Mouse (Mus musculus) erythroblast, embryonic 14.5 days (primary cell): ENCODE measurements around the gene Tnrc6a. TPM values are rescaled to one million over a fixed set of nuclear protein-coding genes. Genes with fewer than 3 reads are reported as not detected.

Source experiments
- H3K27me3 ChIP-seq: 2 replicates; pipeline ENCODE4 v1.6.1; 2012; ENCODE audit warnings: inconsistent platforms; ENCODE audit not compliant: control insufficient read depth
- H3K36me3 ChIP-seq: 2 replicates; pipeline ENCODE4 v1.6.1; 2012; ENCODE audit warnings: mild to moderate bottlenecking, inconsistent platforms; ENCODE audit not compliant: control insufficient read depth
- H3K4me1 ChIP-seq: 2 replicates; pipeline ENCODE4 v1.6.1; 2012; ENCODE audit warnings: inconsistent platforms; ENCODE audit not compliant: control insufficient read depth
- H3K4me3 ChIP-seq: replicated peaks from 2 replicates; pipeline ENCODE3; 2012; ENCODE audit warnings: moderate library complexity, mild to moderate bottlenecking, inconsistent platforms
- H3K9me3 ChIP-seq: 2 replicates; pipeline ENCODE4 v1.6.1; 2012; ENCODE audit warnings: low read length, inconsistent platforms, mixed read lengths; ENCODE audit not compliant: control insufficient read depth
- GATA1 ChIP-seq: IDR thresholded peaks from 2 replicates; pipeline ENCODE4 v1.6.1; 2012; ENCODE audit warnings: low read length, inconsistent platforms, mixed read lengths
- TAL1 ChIP-seq: IDR thresholded peaks from 3 replicates; pipeline ENCODE4 v1.6.1; 2012; ENCODE audit warnings: low read length, inconsistent platforms, mixed read lengths
- polyA plus RNA-seq: library from polyadenylated mRNA; stranded (reverse); fragments of >175 nt; gene quantifications from 2 replicates; pipeline ENCODE4 v1.2.3, GENCODE M21; 2012

The Tnrc6a gene
- polyA plus RNA-seq, 1 experiment, result 1.8 TPM

DNA sequence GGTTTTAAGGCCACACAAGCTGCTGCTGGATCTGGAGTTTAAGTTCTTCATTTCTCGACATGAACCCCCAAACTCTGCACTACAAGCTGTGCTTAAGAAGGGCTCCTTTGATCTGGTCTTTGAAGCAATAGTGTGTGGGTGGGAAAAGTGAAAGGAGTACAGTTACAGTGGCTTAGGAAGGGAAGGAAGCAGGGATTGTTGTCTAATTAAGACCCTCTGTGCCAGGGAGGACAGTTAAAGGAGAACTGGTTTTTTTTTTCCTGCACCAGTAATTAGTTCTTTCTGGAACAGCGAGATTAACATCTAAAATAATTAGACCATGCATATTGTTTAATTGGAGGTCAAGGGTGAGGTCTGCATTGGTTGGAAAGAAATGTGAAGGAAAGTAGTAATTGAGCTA, 11.2 kb downstream of the Tnrc6a start:
- TF ChIP-seq GATA1 (no peak), TAL1 (no peak)
- Histone ChIP-seq H3K9me3 (no peaks in the 10 kb centered on the region), H3K4me3 (no peak overlapping the region), H3K4me1 (peaks cover 17% of the 10 kb centered on the region), H3K36me3 (peaks cover 70% of the 10 kb centered on the region), H3K27me3 (no peaks in the 10 kb centered on the region)

GRCm38 (mm10) chr7:123135655-123136054, 12.0 kb downstream of the Tnrc6a start:
- peaks cover 66% of the 10 kb centered on the region for H3K36me3 ChIP-seq
- TF ChIP-seq GATA1 (no peak), TAL1 (no peak)
- H3K27me3 ChIP-seq, result no peaks in the 10 kb centered on the region
- peaks cover 14% of the 10 kb centered on the region for H3K4me1 ChIP-seq
- H3K9me3 ChIP-seq, result 0 out of 2 replicates have a peak, but pooled peaks cover 2% of the 10 kb centered on the region
- H3K4me3 ChIP-seq, result no peak overlapping the region

DNA sequence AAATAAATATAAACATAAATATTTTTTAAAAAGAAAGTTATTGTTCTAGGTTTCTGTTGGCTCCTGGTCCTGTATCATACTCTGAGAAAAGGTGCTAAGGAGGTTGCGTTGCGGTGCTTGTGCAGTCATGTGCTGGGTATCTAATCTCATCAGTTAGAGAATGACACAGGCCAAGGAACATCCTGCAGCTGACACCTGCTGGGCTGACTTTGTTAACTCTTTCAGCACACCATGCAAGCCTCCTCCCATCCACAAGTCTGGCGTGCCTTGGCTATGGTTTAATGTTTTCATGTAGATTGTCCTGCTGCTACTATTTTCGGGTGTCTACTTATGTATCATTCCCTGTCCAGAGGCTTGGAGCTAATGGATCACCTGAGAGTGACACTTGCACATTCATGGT, 14.3 kb downstream of the Tnrc6a start:
- H3K9me3 ChIP-seq, result 0 out of 2 replicates have a peak, but pooled peaks cover 2% of the 10 kb centered on the region
- no peak overlapping the region for H3K4me3 ChIP-seq
- peaks cover 14% of the 10 kb centered on the region for H3K4me1 ChIP-seq
- peaks cover 60% of the 10 kb centered on the region for H3K36me3 ChIP-seq
- TF ChIP-seq TAL1 (no peak), GATA1 (no peak)
- no peaks in the 10 kb centered on the region for H3K27me3 ChIP-seq

- Histone ChIP-seq H3K9me3 (no peaks in the 10 kb centered on the region), H3K36me3 (peaks cover 55% of the 10 kb centered on the region), H3K4me3 (no peak overlapping the region), H3K27me3 (no peaks in the 10 kb centered on the region), H3K4me1 (peaks cover 5% of the 10 kb centered on the region)
- TF ChIP-seq GATA1, result no peak
- no peak for TF ChIP-seq TAL1
Observed at GRCm38 (mm10) chr7:123146141-123146846, 22.6 kb downstream of the Tnrc6a start.

DNA sequence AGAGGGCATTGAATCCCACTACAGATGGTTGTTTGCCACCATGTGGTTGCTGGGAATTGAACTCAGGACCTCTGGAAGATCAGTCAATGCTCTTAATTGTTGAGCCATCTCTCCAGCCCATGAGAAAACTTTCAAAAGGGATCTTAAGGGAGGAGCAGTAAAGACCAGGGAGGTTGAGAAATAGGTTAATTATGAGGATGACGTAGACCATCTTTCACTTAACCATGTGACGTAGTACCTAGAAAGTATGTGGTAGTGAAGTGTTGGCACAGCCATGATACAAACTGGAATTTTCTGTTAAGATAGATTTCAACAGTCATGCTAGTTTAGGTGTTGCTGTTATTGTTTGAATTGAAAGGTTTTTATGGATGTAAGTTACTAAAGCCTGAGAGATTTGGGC, 24.1 kb downstream of the Tnrc6a start:
- TF ChIP-seq GATA1 (no peak), TAL1 (no peak)
- Histone ChIP-seq H3K9me3 (no peaks in the 10 kb centered on the region), H3K4me1 (no peaks in the 10 kb centered on the region), H3K27me3 (no peaks in the 10 kb centered on the region), H3K4me3 (no peak overlapping the region), H3K36me3 (peaks cover 52% of the 10 kb centered on the region)

GRCm38 (mm10) chr7:123148935-123149334, 25.2 kb downstream of the Tnrc6a start:
- H3K9me3 ChIP-seq, result no peaks in the 10 kb centered on the region
- H3K27me3 ChIP-seq, result no peaks in the 10 kb centered on the region
- no peak for TF ChIP-seq GATA1
- no peak for TF ChIP-seq TAL1
- no peaks in the 10 kb centered on the region for H3K4me1 ChIP-seq
- no peak overlapping the region for H3K4me3 ChIP-seq
- H3K36me3 ChIP-seq, result peaks cover 60% of the 10 kb centered on the region

- H3K4me3 ChIP-seq, result no peak overlapping the region
- no peaks in the 10 kb centered on the region for H3K4me1 ChIP-seq
- peaks cover 74% of the 10 kb centered on the region for H3K36me3 ChIP-seq
- H3K27me3 ChIP-seq, result no peaks in the 10 kb centered on the region
- TF ChIP-seq TAL1, result no peak
- no peak for TF ChIP-seq GATA1
- no peaks in the 10 kb centered on the region for H3K9me3 ChIP-seq
Observed at GRCm38 (mm10) chr7:123162346-123162745, 38.7 kb downstream of the Tnrc6a start.

DNA sequence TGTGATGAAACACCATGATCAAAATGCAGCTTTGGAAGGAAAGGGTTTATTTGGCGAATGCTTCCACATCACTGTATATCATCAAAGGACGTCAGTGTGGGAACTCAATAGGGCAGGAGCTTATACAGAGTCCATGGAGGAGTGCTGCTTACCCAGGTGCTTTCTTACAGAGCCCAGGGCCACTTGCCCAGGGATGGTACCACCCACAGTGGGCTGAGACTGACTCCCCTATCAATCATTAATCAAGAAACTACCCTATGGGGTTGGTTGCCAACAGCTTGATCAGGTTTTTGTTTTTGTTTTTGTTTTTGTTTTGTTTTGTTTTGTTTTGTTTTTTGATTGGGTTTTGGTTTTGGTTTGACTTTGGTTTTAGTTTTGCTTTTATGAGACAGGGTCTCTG, 43.8 kb downstream of the Tnrc6a start:
- TF ChIP-seq TAL1 (no peak), GATA1 (no peak)
- Histone ChIP-seq H3K27me3 (no peaks in the 10 kb centered on the region), H3K4me3 (no peak overlapping the region), H3K36me3 (peaks cover 99% of the 10 kb centered on the region), H3K9me3 (no peaks in the 10 kb centered on the region), H3K4me1 (no peaks in the 10 kb centered on the region)

GRCm38 (mm10) chr7:123169618-123170017, 45.9 kb downstream of the Tnrc6a start:
- no peak for TF ChIP-seq GATA1
- no peak for TF ChIP-seq TAL1
- H3K9me3 ChIP-seq, result no peaks in the 10 kb centered on the region
- no peaks in the 10 kb centered on the region for H3K4me1 ChIP-seq
- peaks cover 99% of the 10 kb centered on the region for H3K36me3 ChIP-seq
- no peaks in the 10 kb centered on the region for H3K27me3 ChIP-seq
- no peak overlapping the region for H3K4me3 ChIP-seq

GRCm38 (mm10) chr7:123172101-123172500, 48.4 kb downstream of the Tnrc6a start:
- no peaks in the 10 kb centered on the region for H3K27me3 ChIP-seq
- TF ChIP-seq GATA1 (no peak), TAL1 (no peak)
- H3K4me1 ChIP-seq, result no peaks in the 10 kb centered on the region
- no peak overlapping the region for H3K4me3 ChIP-seq
- no peaks in the 10 kb centered on the region for H3K9me3 ChIP-seq
- H3K36me3 ChIP-seq, result peaks cover 95% of the 10 kb centered on the region
